Mouse (Mus musculus) small intestine, adult 2 months (tissue): ENCODE measurements around the gene Hes3. TPM values are rescaled to one million over a fixed set of nuclear protein-coding genes. Genes with fewer than 3 reads are reported as not detected.
A peak's percentile ranks its signal among the peaks of the same experiment; 100 is the strongest.

Experiments
- H3K27ac ChIP-seq: fragments of 200-500 bp; 2 replicates; pipeline ENCODE4 v1.5.1; 2012; ENCODE audit warnings: low read depth, low read length, control low read depth, inconsistent platforms; ENCODE audit not compliant: insufficient read depth
- H3K27me3 ChIP-seq: fragments of 200-500 bp; 2 replicates; pipeline ENCODE4 v1.6.1; 2012; ENCODE audit warnings: mild to moderate bottlenecking, moderate library complexity, low read length, inconsistent platforms; ENCODE audit not compliant: control insufficient read depth, insufficient read depth
- H3K36me3 ChIP-seq: fragments of 200-500 bp; 2 replicates; pipeline ENCODE4 v1.6.1; 2012; ENCODE audit warnings: mild to moderate bottlenecking, low read length, control low read depth, inconsistent platforms; ENCODE audit not compliant: control insufficient read depth, insufficient read depth
- H3K4me1 ChIP-seq: fragments of 200-500 bp; 2 replicates; pipeline ENCODE4 v1.6.1; 2012; ENCODE audit warnings: low read length, inconsistent platforms, mixed read lengths; ENCODE audit not compliant: control insufficient read depth, insufficient read depth, insufficient read length
- H3K4me3 ChIP-seq: fragments of 200-500 bp; 2 replicates; pipeline ENCODE4 v1.5.1; 2012; ENCODE audit warnings: low read depth, mild to moderate bottlenecking, control low read depth, inconsistent platforms, low read length, moderate library complexity
- CTCF ChIP-seq: fragments of 200-500 bp; IDR thresholded peaks from 2 replicates; pipeline ENCODE4 v1.5.1; 2012; ENCODE audit warnings: low read depth, mild to moderate bottlenecking, control low read depth, inconsistent platforms, low read length, moderate library complexity, mixed read lengths; ENCODE audit not compliant: insufficient replicate concordance, insufficient read length; ENCODE audit errors: extremely low read depth
- POLR2A ChIP-seq: fragments of 200-500 bp; IDR thresholded peaks from 2 replicates; pipeline ENCODE4 v1.6.1; 2012; ENCODE audit warnings: low read depth, mild to moderate bottlenecking, control low read depth, inconsistent platforms, low read length, moderate library complexity
- WGBS: fragments of 180-500 bp; shearing (Covaris S2); methylation state at CpG from one replicate; pipeline ENCODE4 v1.1.7; 2018; 5-methylcytosine and 5-hydroxymethylcytosine counted together
- polyA plus RNA-seq: library from polyadenylated mRNA; depleted of rRNA; stranded (reverse); fragments of >200 nt; gene quantifications from 2 replicates; pipeline ENCODE4 v1.2.3, GENCODE M21; 2012; rRNA removed

The Hes3 gene
- polyA plus RNA-seq: not detected in 2 replicates

DNA sequence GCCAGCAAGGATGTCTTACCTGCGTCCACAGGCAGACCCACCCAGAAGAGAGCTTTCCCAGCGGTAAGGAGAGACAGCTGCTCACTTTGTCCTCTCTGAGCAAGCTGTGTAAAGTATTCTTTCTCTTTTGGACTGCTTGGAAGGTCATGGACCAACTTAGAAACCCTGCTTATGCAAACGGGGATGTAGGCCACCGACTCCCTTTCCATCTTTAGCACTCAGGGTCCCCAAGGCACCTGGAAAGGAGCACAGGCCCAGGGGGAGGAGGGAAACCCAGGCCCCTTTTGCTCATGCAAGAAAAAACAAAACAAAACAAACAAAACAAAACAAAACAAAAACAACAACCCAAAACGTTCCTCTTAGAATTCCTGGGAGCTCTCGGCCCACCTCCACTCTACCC lies at the start of gene Hes3:
Gene Hes3 (minus strand): TSS at position 101 of the 400 bp plus-strand sequence.
- peak within 1 kb of the TSS; percentile 5; the same call in 1 of the 2 replicates for H3K4me3 ChIP-seq

DNA sequence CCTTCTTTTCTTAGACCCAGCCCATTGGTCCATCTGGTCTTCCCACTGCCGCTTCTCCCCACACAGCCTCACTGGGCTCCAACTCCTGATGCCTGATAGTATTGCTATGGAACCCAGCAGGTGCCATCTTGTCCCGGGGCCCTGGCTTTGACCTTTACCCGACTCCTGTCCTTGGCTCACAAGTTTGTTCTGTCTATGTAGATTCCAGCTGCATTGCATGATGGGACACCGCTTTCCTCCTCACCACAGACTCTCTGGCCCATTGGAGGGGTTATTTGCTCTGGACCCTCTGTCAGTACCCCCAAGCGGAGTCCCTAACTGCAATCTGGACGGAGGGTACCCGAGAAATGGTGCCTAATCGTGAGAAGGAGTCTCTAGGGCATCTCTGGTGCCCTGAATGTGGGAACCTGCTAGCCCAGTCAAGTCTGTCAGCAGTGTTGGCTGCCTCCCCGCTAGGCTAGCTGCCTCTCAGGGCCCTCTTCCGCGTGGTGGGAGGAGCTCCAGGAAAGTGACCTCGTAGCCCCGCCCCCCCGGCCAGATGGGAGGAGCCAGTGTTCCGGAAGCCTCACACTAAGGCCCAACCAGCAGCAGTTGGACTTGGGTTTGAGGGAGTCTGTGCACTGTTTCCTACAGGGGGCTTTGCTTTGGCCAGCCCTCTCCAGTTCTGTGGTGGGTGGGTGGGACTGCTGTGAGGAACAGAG lies 49.3 kb upstream of the Hes3 start:
- Histone ChIP-seq H3K27me3 (peaks cover 23% of the 10 kb centered on the region), H3K4me1 (peaks cover 19% of the 10 kb centered on the region), H3K27ac (no peak overlapping the region), H3K36me3 (no peaks in the 10 kb centered on the region), H3K4me3 (no peak overlapping the region)
- 41% methylated on average over 15 of the region's 15 CpGs for WGBS
- TF ChIP-seq CTCF (no peak), POLR2A (no peak)

More for the DNA sequence above, at the start of gene Hes3:
- Histone ChIP-seq H3K4me1 (peaks cover 5% of the 10 kb centered on the region), H3K27me3 (peaks cover 41% of the 10 kb centered on the region), H3K36me3 (no peaks in the 10 kb centered on the region), H3K27ac (no peak within 1 kb of the TSS)
- TF ChIP-seq CTCF: no peak
- TF ChIP-seq POLR2A: no peak
- WGBS: 44% methylated on average over 6 of the region's 6 CpGs

- H3K4me1 ChIP-seq: peaks cover 9% of the 10 kb centered on the region
- TF ChIP-seq CTCF (no peak), POLR2A (no peak)
- 8% methylated on average over 21 of the region's 26 CpGs for WGBS
Observed at GRCm38 (mm10) chr4:152339293-152339790, 47.9 kb upstream of the Hes3 start.

GRCm38 (mm10) chr4:152338419-152339292 lies 47.2 kb upstream of the Hes3 start, which contains the start of gene Chd5:
Gene Chd5, plus strand, starts transcription at chr4:152338651.
- 2% methylated on average over 107 of the region's 120 CpGs for WGBS
- Histone ChIP-seq H3K4me3 (peak within 1 kb of the TSS; percentile 41), H3K27me3 (peaks cover 23% of the 10 kb centered on the region), H3K36me3 (peaks cover 5% of the 10 kb centered on the region; the same call in 1 of the 2 replicates), H3K27ac (no peak within 1 kb of the TSS), H3K4me1 (peaks cover 3% of the 10 kb centered on the region)
- no peak for TF ChIP-seq CTCF
- TF ChIP-seq POLR2A: no peak

More at GRCm38 (mm10) chr4:152339293-152339790, 47.9 kb upstream of the Hes3 start:
- H3K27ac ChIP-seq: no peak overlapping the region
- peaks cover 23% of the 10 kb centered on the region for H3K27me3 ChIP-seq
- H3K36me3 ChIP-seq: peaks cover 1% of the 10 kb centered on the region; the same call in 1 of the 2 replicates
- H3K4me3 ChIP-seq: 0 out of 2 replicates have a peak overlapping the region, but pooled peaks have one; percentile 4

DNA sequence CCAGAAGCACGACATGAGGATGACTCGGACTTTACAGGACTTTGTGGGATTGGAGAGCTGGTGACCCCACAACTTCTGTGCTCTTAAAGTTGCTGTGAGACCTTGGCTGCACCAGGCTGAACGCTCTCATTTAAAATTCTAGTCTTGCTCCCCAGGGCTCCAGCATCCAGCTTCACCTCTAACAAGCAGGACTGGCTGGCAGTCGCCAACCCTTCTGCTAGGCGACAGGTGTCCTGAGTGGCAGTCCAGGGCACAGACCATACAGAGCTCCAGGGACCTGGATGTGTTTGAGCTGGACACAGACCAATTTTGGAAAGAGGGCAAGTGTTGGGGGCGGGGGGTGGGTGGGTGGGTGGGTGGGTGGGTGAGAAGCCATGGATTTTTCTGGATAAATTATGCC lies 46.3 kb upstream of the Hes3 start:
- 43% methylated on average over 6 of the region's 6 CpGs for WGBS

GRCm38 (mm10) chr4:152333587-152333986 lies 42.1 kb upstream of the Hes3 start:
- peaks cover 6% of the 10 kb centered on the region for H3K27me3 ChIP-seq
- no peak overlapping the region for H3K4me3 ChIP-seq
- H3K36me3 ChIP-seq: peaks cover 47% of the 10 kb centered on the region
- H3K4me1 ChIP-seq: no peaks in the 10 kb centered on the region
- H3K27ac ChIP-seq: no peak overlapping the region
- TF ChIP-seq POLR2A: no peak
- no peak for TF ChIP-seq CTCF
- WGBS: 95% methylated on average over 12 of the region's 12 CpGs

More for the DNA sequence above, 46.3 kb upstream of the Hes3 start:
- peaks cover 2% of the 10 kb centered on the region; the same call in 1 of the 2 replicates for H3K4me1 ChIP-seq
- peaks cover 23% of the 10 kb centered on the region for H3K27me3 ChIP-seq
- H3K36me3 ChIP-seq: peaks cover 9% of the 10 kb centered on the region
- H3K27ac ChIP-seq: no peak overlapping the region
- H3K4me3 ChIP-seq: no peak overlapping the region
- TF ChIP-seq CTCF (no peak), POLR2A (no peak)

GRCm38 (mm10) chr4:152332952-152333351 lies 41.5 kb upstream of the Hes3 start:
- Histone ChIP-seq H3K36me3 (peaks cover 49% of the 10 kb centered on the region), H3K27ac (no peak overlapping the region), H3K27me3 (no peaks in the 10 kb centered on the region), H3K4me3 (no peak overlapping the region), H3K4me1 (no peaks in the 10 kb centered on the region)
- WGBS: 10% methylated on average over 2 of the region's 2 CpGs
- TF ChIP-seq POLR2A (no peak; the same call in 1 of the 2 replicates), CTCF (peak; percentile 99)
